Mouse (Mus musculus): ENCODE measurements around the gene 4930523C07Rik.
A peak's percentile ranks its signal among the peaks of the same experiment; 100 is the strongest.

GRCm38 (mm10) chr1:160025146-160025894 lies 18.9 kb upstream of the 4930523C07Rik start:
- TF ChIP-seq CTCF (IDR thresholded peaks at IDR 0.05; ENCODE audit: low read depth) (peak; percentile 37), EP300 (IDR thresholded peaks at IDR 0.05; ENCODE audit: low read depth) (no peak)
